Mouse (Mus musculus) CH12.LX (cell line): ENCODE data around the gene Fryl.

Experiments used
- CTCF ChIP-seq, 2 experiments: IDR thresholded peaks in 1 of 2; conservative IDR thresholded peaks in 1 of 2; 2 replicates each; pipeline ENCODE4 v1.5.1; 2011 to 2012; ENCODE audit warnings: low read depth in 2 of 2, low read length in 2 of 2, improper control_type of control experiment in 1 of 2, inconsistent platforms in 1 of 2, mild to moderate bottlenecking in 1 of 2, moderate library complexity in 1 of 2
- ELF1 ChIP-seq: IDR thresholded peaks from 2 replicates; pipeline ENCODE4 v1.6.1; 2014; ENCODE audit warnings: low read depth, mild to moderate bottlenecking, inconsistent platforms, low read length, improper control_type of control experiment
- EP300 ChIP-seq: IDR thresholded peaks from 2 replicates; pipeline ENCODE4 v1.6.1; 2011; ENCODE audit warnings: low read length, improper control_type of control experiment
- GABPA ChIP-seq: IDR thresholded peaks from 2 replicates; pipeline ENCODE4 v1.6.1; 2012; ENCODE audit warnings: low read depth, low read length, improper control_type of control experiment, inconsistent platforms; ENCODE audit not compliant: insufficient replicate concordance
- KAT2A ChIP-seq: IDR thresholded peaks from 2 replicates; pipeline ENCODE4 v1.6.1; 2012; ENCODE audit warnings: low read length, improper control_type of control experiment, inconsistent platforms; ENCODE audit not compliant: insufficient replicate concordance
- MAX ChIP-seq: IDR thresholded peaks from 2 replicates; pipeline ENCODE4 v1.6.1; 2011; ENCODE audit warnings: low read length, improper control_type of control experiment
- MYC ChIP-seq: IDR thresholded peaks from 2 replicates; pipeline ENCODE4 v1.6.1; 2011; ENCODE audit warnings: low read depth, mild to moderate bottlenecking, improper control_type of control experiment, low read length
- POLR2A ChIP-seq: IDR thresholded peaks from 2 replicates; pipeline ENCODE4 v1.6.1; 2011; ENCODE audit warnings: low read depth, mild to moderate bottlenecking, improper control_type of control experiment, low read length
- RCOR1 ChIP-seq: conservative IDR thresholded peaks from 2 replicates; pipeline ENCODE4 v1.6.1; 2012; ENCODE audit warnings: low read depth, mild to moderate bottlenecking, inconsistent platforms, low read length, improper control_type of control experiment
- SIN3A ChIP-seq: IDR thresholded peaks from 2 replicates; pipeline ENCODE4 v1.6.1; 2012; ENCODE audit warnings: low read length, improper control_type of control experiment, inconsistent platforms
- USF2 ChIP-seq: conservative IDR thresholded peaks from 2 replicates; pipeline ENCODE4 v1.6.1; 2011; ENCODE audit warnings: low read depth, low read length, improper control_type of control experiment
- ZC3H11A ChIP-seq: IDR thresholded peaks from 2 replicates; pipeline ENCODE4 v1.6.1; 2012; ENCODE audit warnings: low read depth, mild to moderate bottlenecking, inconsistent platforms, low read length, improper control_type of control experiment
- ZMIZ1 ChIP-seq: IDR thresholded peaks from 2 replicates; pipeline ENCODE4 v1.6.1; 2012; ENCODE audit warnings: low read depth, mild to moderate bottlenecking, inconsistent platforms, low read length, improper control_type of control experiment

DNA sequence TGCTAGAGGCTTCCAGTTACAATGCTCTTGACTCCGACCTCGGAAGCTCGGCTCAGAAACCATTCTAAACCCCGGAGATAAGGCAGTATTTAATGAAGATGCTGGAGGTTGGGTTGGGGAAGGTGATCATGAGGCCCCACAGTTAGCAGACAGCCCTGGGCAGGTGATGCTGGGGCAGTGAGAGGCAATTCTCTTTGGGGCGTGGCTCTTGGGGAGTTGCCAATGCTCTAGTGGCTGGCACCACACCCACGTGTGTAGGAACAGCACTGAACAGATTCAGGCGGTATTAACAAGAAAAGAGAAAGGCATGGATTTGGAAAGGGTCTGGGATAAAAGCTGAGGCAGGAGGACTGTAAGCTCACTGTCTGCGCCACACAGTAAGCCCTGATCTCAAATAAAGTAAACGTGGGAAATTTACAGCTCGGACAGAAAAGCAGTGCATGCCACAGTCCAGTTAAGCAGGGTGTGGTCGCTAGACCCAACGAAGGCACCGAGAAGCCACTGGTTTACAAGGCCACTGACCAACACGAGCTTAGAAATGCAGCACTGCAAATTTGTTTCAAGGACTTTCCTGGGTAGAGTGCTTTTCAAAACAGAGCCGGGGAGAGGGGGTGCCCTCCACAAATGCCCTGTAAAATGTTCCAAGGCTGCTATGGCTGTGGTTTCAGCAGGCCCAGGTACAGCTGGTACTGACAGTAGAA lies 100.0 kb downstream of the Fryl start:
- TF ChIP-seq CTCF (conservative IDR thresholded peaks at IDR 0.05 in 1 of 2, IDR thresholded peaks at IDR 0.05 in 1 of 2; ENCODE audit: low read depth in 2 of 2, low read length in 2 of 2) (no peak), MAX (no peak), ZMIZ1 (no peak), KAT2A (no peak), POLR2A (no peak), SIN3A (no peak), EP300 (no peak), MYC (no peak), USF2 (no peak), RCOR1 (no peak), GABPA (no peak), ZC3H11A (no peak), ELF1 (no peak)
